Mouse (Mus musculus): ENCODE measurements around the gene Pde4d.

Pde4d gene

GRCm38 (mm10) chr13:109539371-109539770 is 1089.6 kb downstream of the Pde4d start:
- no peak for DNase-seq

- DNase-seq, result peak; percentile 46
These were observed 1094.9 kb downstream of the Pde4d start for GRCm38 (mm10) chr13:109544646-109545045.

DNA sequence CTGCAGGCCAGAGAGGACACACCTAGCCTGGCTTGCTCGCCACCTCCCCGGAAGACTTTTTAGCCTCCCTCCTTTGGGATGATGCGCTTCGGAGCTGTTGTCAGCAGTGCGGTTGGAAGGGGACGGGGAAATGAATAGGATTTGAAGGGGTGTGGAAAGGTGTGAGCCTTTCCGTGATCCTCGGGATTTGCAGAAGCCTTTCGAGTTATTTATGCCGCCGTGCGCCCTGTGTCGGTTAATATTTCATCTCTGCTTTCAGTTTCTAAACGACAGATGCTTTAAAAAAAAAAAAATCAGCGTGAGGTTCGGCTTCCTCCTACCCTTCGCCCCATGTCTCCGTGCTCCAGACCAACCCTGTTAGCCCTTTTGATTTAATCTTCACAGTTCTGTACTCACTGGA is 1096.6 kb downstream of the Pde4d start:
- DNase-seq, result peak; percentile 15

GRCm38 (mm10) chr13:109547006-109547587 is 1097.3 kb downstream of the Pde4d start:
- no peak for DNase-seq

DNA sequence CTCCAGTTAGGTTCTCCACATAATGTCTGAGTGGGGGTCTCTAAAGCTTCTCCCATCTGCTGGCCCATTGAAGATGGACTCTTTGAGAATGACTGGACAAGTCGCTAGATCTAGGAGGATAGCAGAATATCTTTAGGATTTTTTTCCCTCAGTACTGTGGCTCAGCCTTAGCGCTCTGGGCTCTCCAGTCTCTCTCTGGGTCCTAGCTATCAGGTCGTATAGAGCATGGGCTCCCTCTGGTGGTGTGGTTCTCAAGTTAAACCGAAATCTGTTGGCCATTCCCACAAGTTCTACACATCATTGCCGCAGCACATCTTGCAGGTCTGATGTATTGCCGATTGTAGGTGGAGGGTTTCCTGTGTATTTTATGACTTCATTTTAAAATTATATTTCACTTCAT is 1098.0 kb downstream of the Pde4d start:
- peak; percentile 89 for DNase-seq

GRCm38 (mm10) chr13:109548263-109548662 is 1098.5 kb downstream of the Pde4d start:
- peak; percentile 29 for DNase-seq

- no peak for DNase-seq
These were observed 1099.2 kb downstream of the Pde4d start for GRCm38 (mm10) chr13:109548771-109549555.

DNA sequence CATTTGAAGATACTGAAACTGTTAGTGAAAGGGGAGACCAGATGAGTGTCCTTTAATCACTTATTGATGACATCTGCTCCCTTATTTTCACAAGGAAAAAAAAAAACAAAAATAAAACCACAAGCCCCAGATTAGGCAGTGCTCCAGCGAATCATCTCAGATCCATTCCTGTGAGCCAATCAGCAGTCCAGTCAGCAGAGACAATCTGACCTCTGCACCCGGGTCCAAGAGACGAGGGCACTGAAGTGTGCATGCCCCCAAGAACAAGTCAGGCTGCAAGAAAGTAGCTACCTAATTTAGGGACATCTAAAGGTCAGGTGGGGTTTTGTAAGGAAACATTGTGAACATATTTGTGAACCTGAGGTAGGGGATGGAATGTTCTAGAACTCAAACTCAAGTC is 1102.1 kb downstream of the Pde4d start:
- DNase-seq, result no peak

GRCm38 (mm10) chr13:109555513-109555912 is 1105.8 kb downstream of the Pde4d start:
- no peak for DNase-seq

GRCm38 (mm10) chr13:109556853-109557252 is 1107.1 kb downstream of the Pde4d start:
- DNase-seq, result no peak

- peak; percentile 60 for DNase-seq
These were observed 1108.9 kb downstream of the Pde4d start for GRCm38 (mm10) chr13:109558341-109559257.

- DNase-seq, result no peak
These were observed 1110.5 kb downstream of the Pde4d start for GRCm38 (mm10) chr13:109560261-109560660.

GRCm38 (mm10) chr13:109568638-109569468 is 1119.1 kb downstream of the Pde4d start:
- DNase-seq, result no peak

DNA sequence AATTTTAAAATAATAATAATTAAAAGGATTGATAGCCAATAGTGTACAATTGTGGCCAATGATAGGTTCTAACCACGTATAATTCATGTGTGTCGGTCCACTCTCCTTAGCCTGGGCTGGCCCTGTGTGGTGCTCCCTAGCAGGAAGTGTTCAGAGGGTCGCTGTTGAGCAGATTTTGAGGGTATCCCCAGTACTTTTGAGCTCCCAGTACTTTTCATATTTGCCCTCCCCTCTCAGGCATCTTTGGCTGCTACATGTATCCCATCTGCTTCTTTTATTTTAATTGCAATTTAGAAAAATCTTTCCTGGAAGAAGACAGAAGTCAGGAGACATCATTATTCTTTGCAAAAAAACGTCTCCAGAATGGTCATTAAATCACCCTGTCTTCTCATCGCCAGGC is 1119.7 kb downstream of the Pde4d start:
- no peak for DNase-seq

- no peak for DNase-seq
These were observed 1127.0 kb downstream of the Pde4d start for GRCm38 (mm10) chr13:109576725-109577124.

- DNase-seq, result no peak
These were observed 1127.7 kb downstream of the Pde4d start for GRCm38 (mm10) chr13:109577454-109577853.

GRCm38 (mm10) chr13:109577901-109578300 is 1128.2 kb downstream of the Pde4d start:
- no peak for DNase-seq

- DNase-seq, result no peak
These were observed 1131.7 kb downstream of the Pde4d start for GRCm38 (mm10) chr13:109581284-109582070.

DNA sequence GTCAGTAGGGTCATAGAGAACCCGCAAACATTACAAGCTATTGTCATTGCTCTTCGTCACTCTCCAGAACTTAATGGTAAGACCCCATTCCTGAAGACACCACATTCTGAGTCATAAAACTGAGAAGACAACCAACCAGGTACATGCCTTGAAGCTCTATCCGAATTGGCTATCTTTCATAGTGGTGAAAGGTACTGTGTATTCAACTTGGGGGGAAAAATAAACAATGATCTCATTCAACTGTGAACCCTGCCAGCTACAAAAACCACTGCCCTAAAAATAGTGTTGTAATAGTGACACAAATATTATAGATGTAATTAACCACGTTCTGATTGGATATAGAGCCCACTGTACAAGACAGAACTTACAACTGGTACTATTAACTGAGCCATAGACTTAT is 1140.3 kb downstream of the Pde4d start:
- DNase-seq, result no peak

- no peak for DNase-seq
These were observed 1142.5 kb downstream of the Pde4d start for GRCm38 (mm10) chr13:109592192-109592797.

DNA sequence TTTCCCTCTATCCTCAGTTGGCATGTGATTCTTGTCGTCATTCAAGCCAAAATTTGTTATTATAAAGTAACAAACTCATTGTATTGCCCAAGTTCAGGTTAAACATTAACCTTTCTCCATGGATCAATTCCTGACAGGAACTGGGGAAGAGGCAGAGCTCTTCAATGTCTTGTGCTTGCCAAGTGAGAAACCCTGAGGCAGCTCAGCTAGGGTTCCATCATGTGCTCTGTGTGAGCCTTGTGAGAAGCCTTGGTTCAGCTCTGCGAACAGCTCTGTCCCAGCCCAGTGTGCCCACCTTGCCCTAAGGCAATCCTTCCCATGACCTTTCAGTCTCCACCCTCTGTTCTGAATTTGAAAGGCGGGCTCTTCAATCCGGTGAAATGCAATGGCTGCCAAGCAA is 1150.0 kb downstream of the Pde4d start:
- DNase-seq, result no peak
